Mouse (Mus musculus): ENCODE results near the gene Tnrc18. TPM values are rescaled to one million over a fixed set of nuclear protein-coding genes. Genes with fewer than 3 reads are reported as not detected.

Tnrc18 gene
- polyA plus RNA-seq, 1 experiment = not detected

- under 1% methylated on average over 36 of the region's 36 CpGs for WGBS
- peaks cover 19% of the 10 kb centered on the region for H3K4me1 ChIP-seq (ENCODE audit: control insufficient read depth, insufficient read depth, low read length)
- peak overlapping the region; percentile 96 for H3K4me3 ChIP-seq (ENCODE audit: insufficient read depth, low read depth, low read length)
- no peak for TF ChIP-seq CTCF (IDR thresholded peaks at IDR 0.05; ENCODE audit: insufficient read depth, low read depth, low read length)
- peak; percentile 67 for TF ChIP-seq POLR2A (IDR thresholded peaks at IDR 0.05; ENCODE audit: insufficient read depth, low read depth, low read length)
- H3K27ac ChIP-seq (ENCODE audit: insufficient read depth, low read depth, low read length) = peak overlapping the region; percentile 100
Measured at GRCm38 (mm10) chr5:142819385-142820275, 2.2 kb upstream of the Tnrc18 start.

GRCm38 (mm10) chr5:142818435-142819360 is 1.2 kb upstream of the Tnrc18 start:
- Histone ChIP-seq H3K4me3 (ENCODE audit: insufficient read depth, low read depth, low read length) (peak overlapping the region; percentile 96), H3K27ac (ENCODE audit: insufficient read depth, low read depth, low read length) (peak overlapping the region; percentile 100), H3K4me1 (ENCODE audit: control insufficient read depth, insufficient read depth, low read length) (peaks cover 15% of the 10 kb centered on the region)
- TF ChIP-seq CTCF (IDR thresholded peaks at IDR 0.05; ENCODE audit: insufficient read depth, low read depth, low read length) (no peak), POLR2A (IDR thresholded peaks at IDR 0.05; ENCODE audit: insufficient read depth, low read depth, low read length) (no peak; the same call in 1 of the 2 replicates)
- under 1% methylated on average over 43 of the region's 43 CpGs for WGBS

- Histone ChIP-seq H3K4me1 (ENCODE audit: control insufficient read depth, insufficient read depth, low read length) (peaks cover 20% of the 10 kb centered on the region), H3K27ac (ENCODE audit: insufficient read depth, low read depth, low read length) (peak overlapping the region; percentile 95), H3K4me3 (ENCODE audit: insufficient read depth, low read depth, low read length) (peak overlapping the region; percentile 74)
- under 1% methylated on average over 71 of the region's 71 CpGs for WGBS
- TF ChIP-seq POLR2A (IDR thresholded peaks at IDR 0.05; ENCODE audit: insufficient read depth, low read depth, low read length) (peak; percentile 38), CTCF (IDR thresholded peaks at IDR 0.05; ENCODE audit: insufficient read depth, low read depth, low read length) (no peak)
Measured at GRCm38 (mm10) chr5:142816811-142817523, 495 bp downstream of the Tnrc18 start.

DNA sequence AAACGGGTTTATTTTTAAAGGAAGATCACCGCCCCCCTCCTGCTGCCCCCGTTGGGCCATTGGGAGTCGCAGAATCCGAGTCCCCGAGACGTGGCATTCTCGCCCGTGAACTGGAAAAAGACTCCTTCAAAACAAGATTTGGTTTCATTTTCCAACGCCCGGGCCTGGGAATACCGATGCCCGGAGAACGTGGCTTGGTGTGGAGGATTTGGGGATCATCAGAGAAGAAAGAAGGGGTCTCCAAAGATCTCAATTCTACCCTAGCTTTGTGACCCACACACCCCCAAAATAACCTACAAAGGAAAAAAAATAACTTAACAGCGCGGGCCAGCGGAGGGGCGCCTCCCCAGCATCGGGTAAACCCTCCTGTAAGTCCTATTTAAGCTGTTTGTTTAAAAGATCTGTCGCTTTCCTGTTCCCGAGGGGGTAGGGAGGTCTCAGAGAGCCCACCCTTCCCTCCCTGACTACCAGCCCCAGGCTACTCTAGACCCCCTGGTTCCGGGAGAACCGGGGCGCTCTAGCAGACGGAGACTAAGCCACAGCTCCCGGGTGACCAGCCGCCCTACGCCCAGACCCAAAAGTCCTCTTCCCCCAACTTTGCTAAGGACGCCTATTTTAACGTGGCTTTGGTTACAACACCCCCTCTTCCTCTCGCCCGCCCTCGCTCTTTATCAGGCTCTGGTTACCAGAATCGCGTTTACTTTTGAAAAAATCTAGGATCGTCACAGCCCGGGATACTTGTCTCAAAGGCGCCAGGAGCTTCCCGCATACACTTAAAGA is 1.2 kb downstream of the Tnrc18 start:
- Histone ChIP-seq H3K4me3 (ENCODE audit: insufficient read depth, low read depth, low read length) (peak overlapping the region; percentile 74), H3K27ac (ENCODE audit: insufficient read depth, low read depth, low read length) (peak overlapping the region; percentile 95), H3K4me1 (ENCODE audit: control insufficient read depth, insufficient read depth, low read length) (peaks cover 21% of the 10 kb centered on the region)
- WGBS = 1% methylated on average over 39 of the region's 39 CpGs
- no peak for TF ChIP-seq POLR2A (IDR thresholded peaks at IDR 0.05; ENCODE audit: insufficient read depth, low read depth, low read length)
- TF ChIP-seq CTCF (IDR thresholded peaks at IDR 0.05; ENCODE audit: insufficient read depth, low read depth, low read length) = no peak

- H3K4me1 ChIP-seq (ENCODE audit: control insufficient read depth, insufficient read depth, low read length) = peaks cover 25% of the 10 kb centered on the region
- WGBS = under 1% methylated on average over 30 of the region's 30 CpGs
- H3K4me3 ChIP-seq (ENCODE audit: insufficient read depth, low read depth, low read length) = peak overlapping the region; percentile 74
- H3K27ac ChIP-seq (ENCODE audit: insufficient read depth, low read depth, low read length) = peak overlapping the region; percentile 95
- no peak for TF ChIP-seq POLR2A (IDR thresholded peaks at IDR 0.05; ENCODE audit: insufficient read depth, low read depth, low read length)
- no peak for TF ChIP-seq CTCF (IDR thresholded peaks at IDR 0.05; ENCODE audit: insufficient read depth, low read depth, low read length)
Measured at GRCm38 (mm10) chr5:142815421-142816001, 2.0 kb downstream of the Tnrc18 start.

GRCm38 (mm10) chr5:142814711-142815420 is 2.6 kb downstream of the Tnrc18 start:
- TF ChIP-seq CTCF (IDR thresholded peaks at IDR 0.05; ENCODE audit: insufficient read depth, low read depth, low read length) = no peak
- Histone ChIP-seq H3K4me1 (ENCODE audit: control insufficient read depth, insufficient read depth, low read length) (peaks cover 27% of the 10 kb centered on the region), H3K4me3 (ENCODE audit: insufficient read depth, low read depth, low read length) (peak overlapping the region; percentile 74), H3K27ac (ENCODE audit: insufficient read depth, low read depth, low read length) (peak overlapping the region; percentile 74)
- WGBS = under 1% methylated on average over 62 of the region's 62 CpGs

- TF ChIP-seq POLR2A (IDR thresholded peaks at IDR 0.05; ENCODE audit: insufficient read depth, low read depth, low read length) = no peak
- Histone ChIP-seq H3K4me1 (ENCODE audit: control insufficient read depth, insufficient read depth, low read length) (peaks cover 27% of the 10 kb centered on the region), H3K4me3 (ENCODE audit: insufficient read depth, low read depth, low read length) (peak overlapping the region; percentile 74), H3K27ac (ENCODE audit: insufficient read depth, low read depth, low read length) (peak overlapping the region; percentile 65)
- under 1% methylated on average over 22 of the region's 22 CpGs for WGBS
Measured at GRCm38 (mm10) chr5:142814161-142814651, 3.3 kb downstream of the Tnrc18 start.
